8 mouse cellular contexts compared by ENCODE assay signal in the genomic region with DNA sequence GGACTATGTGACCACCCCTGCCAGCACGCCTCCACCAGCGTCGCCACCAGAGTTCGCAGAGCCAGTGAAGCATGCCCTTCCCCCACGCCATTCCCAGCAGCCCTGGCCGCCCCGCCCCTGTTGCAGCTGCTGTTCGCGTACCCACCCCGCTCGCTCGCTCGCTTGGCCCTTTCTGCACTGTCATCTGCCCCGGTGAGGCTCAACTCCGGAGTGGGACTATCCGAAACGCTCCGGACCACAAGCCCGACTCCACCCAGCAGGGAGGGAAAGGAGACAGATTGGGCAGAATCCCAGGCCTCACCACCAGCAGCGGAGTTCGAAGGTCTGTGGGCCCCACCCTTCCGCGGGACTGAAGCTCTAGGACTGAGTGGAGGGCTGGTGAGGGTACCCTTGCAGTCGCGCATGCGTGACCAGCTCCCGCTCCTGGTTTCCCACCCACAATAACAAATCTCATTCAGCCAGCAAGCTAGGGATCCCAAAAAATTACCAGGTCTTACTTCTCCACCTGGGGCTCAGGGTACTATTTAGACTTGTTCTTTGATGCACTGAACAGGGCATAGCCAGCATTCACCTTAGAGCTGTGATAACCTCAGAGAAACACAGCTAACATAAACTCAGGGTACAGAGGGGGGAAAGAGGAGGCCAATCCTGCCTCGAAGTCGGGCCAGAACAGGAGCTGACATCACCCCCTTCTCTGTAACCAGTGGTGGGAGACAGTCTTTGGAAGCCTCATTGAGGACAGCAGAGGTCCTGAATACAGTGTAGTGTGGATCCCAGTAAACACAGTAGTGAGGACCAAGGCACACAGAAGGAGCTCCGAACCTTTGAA. TPM values are rescaled to one million over a fixed set of nuclear protein-coding genes. Genes with fewer than 3 reads are reported as not detected.
DNase-seq lines count a peak whose midpoint lies in the region; ATAC-seq and TF ChIP-seq lines count a peak whose summit lies in the region.

No protein-coding gene starts in this region.

- no peak for TF ChIP-seq CTCF in spleen, adult 2 months (IDR thresholded peaks at IDR 0.05; ENCODE audit: extremely low read depth, insufficient read depth, insufficient read length, insufficient replicate concordance)

- no peaks in the 10 kb centered on the region for H3K9me3 ChIP-seq in embryonic facial prominence, embryonic 12.5 days
- no peaks in the 10 kb centered on the region for H3K9me3 ChIP-seq in heart, embryonic 14.5 days (ENCODE audit: control insufficient read depth, low read length)
- H3K9me3 ChIP-seq in stomach, embryonic 14.5 days (ENCODE audit: control insufficient read depth, low read depth, low read length): no peaks in the 10 kb centered on the region

- 7% methylated on average over 30 of the region's 30 CpGs for WGBS in spleen, adult 2 months
- 3% methylated on average over 30 of the region's 30 CpGs for WGBS in embryonic facial prominence, embryonic 12.5 days
- WGBS in heart, embryonic 14.5 days: 7% methylated on average over 30 of the region's 30 CpGs
- 2% methylated on average over 30 of the region's 30 CpGs for WGBS in stomach, embryonic 14.5 days

- peak overlapping the region; percentile 61 for H3K4me2 ChIP-seq in embryonic facial prominence, embryonic 12.5 days (replicated peaks)
- peak overlapping the region; percentile 80 for H3K4me2 ChIP-seq in heart, embryonic 14.5 days (ENCODE audit: low read length)
- H3K4me2 ChIP-seq in stomach, embryonic 14.5 days (replicated peaks; ENCODE audit: low read depth, low read length): peak overlapping the region; percentile 63

- H3K4me1 ChIP-seq in spleen, adult 2 months (ENCODE audit: control insufficient read depth, insufficient read depth, insufficient read length): peaks cover 14% of the 10 kb centered on the region
- peaks cover 16% of the 10 kb centered on the region for H3K4me1 ChIP-seq in embryonic facial prominence, embryonic 12.5 days
- H3K4me1 ChIP-seq in heart, embryonic 14.5 days (ENCODE audit: control insufficient read depth in 2 of 2, insufficient read depth in 2 of 2, low read length in 2 of 2): peaks cover 13 to 18% of the 10 kb centered on the region in 2 experiments
- peaks cover 17% of the 10 kb centered on the region; the same call in 1 of the 2 replicates for H3K4me1 ChIP-seq in stomach, embryonic 14.5 days (ENCODE audit: control insufficient read depth, insufficient read depth, low read length)

- H3K36me3 ChIP-seq in spleen, adult 2 months (ENCODE audit: control insufficient read depth, insufficient read depth, low read length): no peaks in the 10 kb centered on the region
- H3K36me3 ChIP-seq in embryonic facial prominence, embryonic 12.5 days: peaks cover 4% of the 10 kb centered on the region; the same call in 1 of the 2 replicates
- H3K36me3 ChIP-seq in heart, embryonic 14.5 days (ENCODE audit: control insufficient read depth, insufficient read depth, low read length): no peaks in the 10 kb centered on the region
- H3K36me3 ChIP-seq in stomach, embryonic 14.5 days (ENCODE audit: control insufficient read depth, insufficient read depth, low read length): no peaks in the 10 kb centered on the region

- DNase-seq in spleen, adult 2 months (ENCODE audit: low read depth in 1 of 2, low spot score in 2 of 2): no peak
- no peak for DNase-seq in spleen, adult 18-20 months
- peak; percentile 78 for DNase-seq in kidney, postnatal 10 days
- DNase-seq in lung, postnatal 4 days: peak; percentile 72 to 73
- no peak for DNase-seq in layer of hippocampus, adult 11-12 months (ENCODE audit: low spot score)

- ATAC-seq in embryonic facial prominence, embryonic 12.5 days (ENCODE audit: insufficient number of reproducible peaks, insufficient read depth, low FRiP score, low TSS enrichment): peak; percentile 42
- ATAC-seq in heart, embryonic 14.5 days (ENCODE audit: insufficient number of reproducible peaks, insufficient read depth, low FRiP score, low read depth): peak; percentile 47; the same call in 1 of the 2 replicates
- ATAC-seq in stomach, embryonic 14.5 days (ENCODE audit: insufficient number of reproducible peaks, insufficient read depth, low FRiP score, low read depth): peak; percentile 69

- H3K27me3 ChIP-seq in spleen, adult 2 months (ENCODE audit: control insufficient read depth, insufficient read depth, low read length): peaks cover 16% of the 10 kb centered on the region
- peaks cover 93% of the 10 kb centered on the region for H3K27me3 ChIP-seq in embryonic facial prominence, embryonic 12.5 days
- H3K27me3 ChIP-seq in heart, embryonic 14.5 days (ENCODE audit: control insufficient read depth, insufficient read depth, low read length): peaks cover 84% of the 10 kb centered on the region
- peaks cover 62% of the 10 kb centered on the region for H3K27me3 ChIP-seq in stomach, embryonic 14.5 days (ENCODE audit: control insufficient read depth, insufficient read depth, low read length)

- peak overlapping the region; percentile 42; the same call in 1 of the 2 replicates for H3K9ac ChIP-seq in embryonic facial prominence, embryonic 12.5 days
- peak overlapping the region; percentile 60 for H3K9ac ChIP-seq in heart, embryonic 14.5 days (ENCODE audit: low read length)
- H3K9ac ChIP-seq in stomach, embryonic 14.5 days (replicated peaks; ENCODE audit: low read depth, low read length): peak overlapping the region; percentile 10; the same call in 1 of the 2 replicates

- TF ChIP-seq POLR2A in spleen, adult 2 months (IDR thresholded peaks at IDR 0.05; ENCODE audit: low read depth, low read length): no peak

- peak overlapping the region; percentile 41; the same call in 1 of the 2 replicates for H3K4me3 ChIP-seq in spleen, adult 2 months (ENCODE audit: extremely low read depth, insufficient read depth, insufficient read length)
- peak overlapping the region; percentile 40 for H3K4me3 ChIP-seq in embryonic facial prominence, embryonic 12.5 days
- H3K4me3 ChIP-seq in heart, embryonic 14.5 days (ENCODE audit: control insufficient read depth in 1 of 2, insufficient read depth in 1 of 2, low read depth in 1 of 2, low read length in 2 of 2): peak overlapping the region; percentile 44 to 45
- peak overlapping the region; percentile 34 for H3K4me3 ChIP-seq in stomach, embryonic 14.5 days (ENCODE audit: low read depth, low read length)

- H3K27ac ChIP-seq in spleen, adult 2 months (ENCODE audit: insufficient read depth, low read length): no peak overlapping the region
- no peak overlapping the region for H3K27ac ChIP-seq in embryonic facial prominence, embryonic 12.5 days
- H3K27ac ChIP-seq in heart, embryonic 14.5 days (replicated peaks in 1 of 2; ENCODE audit: control insufficient read depth in 1 of 2, insufficient read depth in 1 of 2, low read depth in 2 of 2, low read length in 2 of 2): no peak overlapping the region
- no peak overlapping the region for H3K27ac ChIP-seq in stomach, embryonic 14.5 days (ENCODE audit: low read length)

RNA-seq across cellular contexts. Expression of a gene that starts 0.6 kb away (rescaled TPM):
- polyA plus RNA-seq in spleen, adult 2 months (2012; rRNA removed): 0.53 and 0.70 TPM in 2 replicates
- polyA plus RNA-seq in embryonic facial prominence, embryonic 12.5 days (2016; fragmentation: Nextera tagmentation; extraction: Ambion mirVana): 2.1 and 2.4 TPM in 2 replicates
- polyA plus RNA-seq in heart, embryonic 14.5 days (2014; fragmentation: Nextera tagmentation; extraction: Ambion mirVana): 2.9 and 3.4 TPM in 2 replicates
- 1.9 and 2.0 TPM in 2 replicates for polyA plus RNA-seq in stomach, embryonic 14.5 days (2014; fragmentation: Nextera tagmentation; extraction: Ambion mirVana)

RNA-seq across cellular contexts. Expression of a gene that starts 6.9 kb away (rescaled TPM):
- polyA plus RNA-seq in spleen, adult 2 months (2012; rRNA removed): 2.5 and 2.7 TPM in 2 replicates
- 0.36 TPM in 1 of 2 replicates, not detected in the other for polyA plus RNA-seq in embryonic facial prominence, embryonic 12.5 days (2016; fragmentation: Nextera tagmentation; extraction: Ambion mirVana)
- polyA plus RNA-seq in heart, embryonic 14.5 days (2014; fragmentation: Nextera tagmentation; extraction: Ambion mirVana): 0.27 TPM in 1 of 2 replicates, not detected in the other
- polyA plus RNA-seq in stomach, embryonic 14.5 days (2014; fragmentation: Nextera tagmentation; extraction: Ambion mirVana): not detected in 2 replicates

RNA-seq across cellular contexts. Expression of a gene that starts 12.1 kb away (rescaled TPM):
- 16.0 and 20.5 TPM in 2 replicates for polyA plus RNA-seq in spleen, adult 2 months (2012; rRNA removed)
- polyA plus RNA-seq in embryonic facial prominence, embryonic 12.5 days (2016; fragmentation: Nextera tagmentation; extraction: Ambion mirVana): 1.2 and 1.4 TPM in 2 replicates
- 2.9 and 4.0 TPM in 2 replicates for polyA plus RNA-seq in heart, embryonic 14.5 days (2014; fragmentation: Nextera tagmentation; extraction: Ambion mirVana)
- 3.0 and 3.1 TPM in 2 replicates for polyA plus RNA-seq in stomach, embryonic 14.5 days (2014; fragmentation: Nextera tagmentation; extraction: Ambion mirVana)

RNA-seq across cellular contexts. Expression of a gene that starts 12.1 kb away (rescaled TPM):
- 28.1 and 31.8 TPM in 2 replicates for polyA plus RNA-seq in spleen, adult 2 months (2012; rRNA removed)
- 17.4 and 18.7 TPM in 2 replicates for polyA plus RNA-seq in embryonic facial prominence, embryonic 12.5 days (2016; fragmentation: Nextera tagmentation; extraction: Ambion mirVana)
- polyA plus RNA-seq in heart, embryonic 14.5 days (2014; fragmentation: Nextera tagmentation; extraction: Ambion mirVana): 15.2 and 18.0 TPM in 2 replicates
- polyA plus RNA-seq in stomach, embryonic 14.5 days (2014; fragmentation: Nextera tagmentation; extraction: Ambion mirVana): 21.7 and 22.0 TPM in 2 replicates

RNA-seq across cellular contexts. Expression of a gene that starts 13.2 kb away (rescaled TPM):
- polyA plus RNA-seq in spleen, adult 2 months (2012; rRNA removed): 3.7 and 3.9 TPM in 2 replicates
- polyA plus RNA-seq in embryonic facial prominence, embryonic 12.5 days (2016; fragmentation: Nextera tagmentation; extraction: Ambion mirVana): 24.2 and 24.5 TPM in 2 replicates
- polyA plus RNA-seq in heart, embryonic 14.5 days (2014; fragmentation: Nextera tagmentation; extraction: Ambion mirVana): 4.0 and 7.2 TPM in 2 replicates
- polyA plus RNA-seq in stomach, embryonic 14.5 days (2014; fragmentation: Nextera tagmentation; extraction: Ambion mirVana): 10.3 and 10.7 TPM in 2 replicates

Comparison
In these comparisons a context has a peak if more than half of its experiments do, and no peak if none do; other contexts are left out.
1. DNase-seq: peak in kidney, postnatal 10 days (single experiment) and lung, postnatal 4 days (2 of 2); none in spleen, adult 2 months (0 of 2), spleen, adult 18-20 months (0 of 2) and layer of hippocampus, adult 11-12 months (single experiment).
2. H3K9ac ChIP-seq: peak in every context shown above with its lines; median percentile 60 in heart, embryonic 14.5 days; 42 in embryonic facial prominence, embryonic 12.5 days; 10 in stomach, embryonic 14.5 days.
3. Peak in every context shown above with its lines, with median percentiles within 50 percentile points of each other: H3K4me3 ChIP-seq, ATAC-seq and H3K4me2 ChIP-seq.